Mouse (Mus musculus) lung, embryonic 15.5 days (tissue): ENCODE results near the gene Cgas. TPM values are rescaled to one million over a fixed set of nuclear protein-coding genes. Genes with fewer than 3 reads are reported as not detected.
"Not testable (repeated sequence)": the region's sequence is repeated elsewhere in the genome, so short reads cannot be mapped to it uniquely, and the experiment has no call there.

ENCODE experiments used
- ATAC-seq: fragments of 200-750 bp; cut with Nextera tagmentation; 2 replicates; pipeline ENCODE4 v1.8.0; 2017; ENCODE audit warnings: moderate number of reproducible peaks, borderline replicate concordance; ENCODE audit not compliant: low FRiP score, low TSS enrichment; ENCODE audit errors: extremely low read depth
- H3K27ac ChIP-seq: fragments of 300-500 bp; sonication (generic); 2 replicates; pipeline ENCODE4 v1.5.1; 2015; ENCODE audit warnings: moderate library complexity, mild to moderate bottlenecking, inconsistent platforms
- H3K27me3 ChIP-seq: fragments of 300-500 bp; sonication (generic); 2 replicates; pipeline ENCODE4 v1.6.1; 2015; ENCODE audit warnings: inconsistent platforms
- H3K36me3 ChIP-seq: fragments of 300-500 bp; sonication (generic); 2 replicates; pipeline ENCODE4 v1.6.1; 2015; ENCODE audit warnings: inconsistent platforms
- H3K4me1 ChIP-seq: fragments of 300-500 bp; sonication (generic); 2 replicates; pipeline ENCODE4 v1.6.1; 2015; ENCODE audit warnings: inconsistent platforms
- H3K4me2 ChIP-seq: fragments of 300-500 bp; sonication (generic); 2 replicates; pipeline ENCODE4 v1.6.1; 2015; ENCODE audit warnings: inconsistent platforms, mild to moderate bottlenecking, moderate library complexity
- H3K4me3 ChIP-seq: fragments of 300-500 bp; sonication (generic); 2 replicates; pipeline ENCODE4 v1.5.1; 2015; ENCODE audit warnings: mild to moderate bottlenecking, inconsistent platforms
- H3K9ac ChIP-seq: fragments of 300-500 bp; sonication (generic); 2 replicates; pipeline ENCODE4 v1.6.1; 2015; ENCODE audit warnings: inconsistent platforms
- H3K9me3 ChIP-seq: fragments of 300-500 bp; sonication (generic); 2 replicates; pipeline ENCODE4 v1.6.1; 2016; ENCODE audit warnings: inconsistent platforms
- WGBS: fragments of 180-500 bp; shearing (Covaris S2); methylation state at CpG from one replicate; pipeline ENCODE4 v1.1.7; 2015; 5-methylcytosine and 5-hydroxymethylcytosine counted together
- polyA plus RNA-seq: library from polyadenylated mRNA; unstranded; fragments of >200 nt; fragmentation: Nextera tagmentation; extraction: Ambion mirVana; gene quantifications from 2 replicates; pipeline ENCODE4 v1.2.1, GENCODE M21; 2015

Cgas gene
- polyA plus RNA-seq: 2.6 and 3.0 TPM in 2 replicates

DNA sequence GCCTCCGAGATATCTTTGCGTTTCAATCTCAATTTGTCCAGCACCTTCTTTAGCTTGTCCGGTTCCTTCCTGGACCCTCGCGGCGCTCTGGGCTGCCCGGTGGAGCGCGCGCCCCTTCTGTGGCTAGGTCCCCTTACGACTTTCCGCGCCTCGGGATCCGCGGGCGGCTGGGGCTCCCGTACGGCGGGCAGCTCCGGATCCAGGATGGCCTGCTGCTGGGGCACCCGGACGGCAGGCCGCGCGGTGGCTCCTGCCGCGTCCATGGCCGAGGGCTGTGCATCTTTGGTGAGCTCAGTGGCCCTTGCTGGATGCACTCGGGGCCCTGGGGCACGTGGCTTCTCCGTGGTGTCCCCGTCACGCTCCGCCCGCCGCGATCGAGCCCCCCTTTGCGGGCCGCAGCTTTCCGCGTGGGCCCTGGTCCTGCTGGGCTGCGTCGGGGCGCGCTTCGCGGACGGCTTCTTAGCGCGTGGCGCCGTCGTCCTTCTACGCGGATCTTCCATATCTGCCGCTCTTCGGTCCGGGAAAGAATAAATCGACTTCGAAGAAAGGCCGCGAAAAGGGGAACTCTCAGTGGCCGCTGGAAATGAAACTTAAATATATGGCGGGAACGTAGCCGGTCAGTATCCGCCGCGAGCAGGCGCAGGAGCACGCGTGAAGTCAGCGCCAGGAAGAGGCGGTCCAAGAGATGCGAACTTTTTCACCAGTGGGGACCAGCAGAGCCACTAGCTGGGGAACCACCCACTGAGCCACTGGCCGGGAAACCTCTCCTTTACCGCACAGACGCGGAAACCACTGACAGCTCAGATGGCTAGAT lies at the start of gene Cgas:
Cgas (minus strand) TSS at position 659 of the 814 bp plus-strand sequence.
- peak within 1 kb of the TSS; percentile 47 for H3K9ac ChIP-seq
- H3K4me3 ChIP-seq: peak within 1 kb of the TSS; percentile 47
- H3K36me3 ChIP-seq: no peaks in the 10 kb centered on the region
- no peaks in the 10 kb centered on the region for H3K9me3 ChIP-seq
- H3K4me2 ChIP-seq: peak within 1 kb of the TSS; percentile 92
- 1% methylated on average over 81 of the region's 81 CpGs for WGBS
- ATAC-seq: peak; percentile 63; the same call in 1 of the 2 replicates
- peaks cover 63% of the 10 kb centered on the region for H3K27me3 ChIP-seq
- no peak within 1 kb of the TSS for H3K27ac ChIP-seq
- peaks cover 22% of the 10 kb centered on the region for H3K4me1 ChIP-seq

DNA sequence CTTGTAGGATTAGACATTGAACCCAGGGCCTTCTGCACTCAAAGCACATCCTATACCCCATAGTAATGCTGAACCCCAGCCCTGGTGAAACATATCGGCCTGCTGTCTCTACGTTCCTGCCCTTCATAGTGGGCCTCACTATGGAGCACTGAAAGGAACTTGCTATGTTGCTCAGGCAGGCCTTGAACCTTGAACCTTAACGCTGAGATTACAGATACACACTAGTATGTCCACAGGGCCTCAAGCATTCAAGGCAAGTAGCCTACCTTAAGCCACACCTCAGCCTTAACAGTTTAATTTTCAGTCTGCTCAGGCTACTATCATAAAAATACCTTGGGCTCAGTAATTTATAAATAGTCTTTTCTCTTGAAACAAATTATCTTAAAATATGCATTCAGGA lies 49.2 kb upstream of the Cgas start:
- no peaks in the 10 kb centered on the region for H3K9me3 ChIP-seq

DNA sequence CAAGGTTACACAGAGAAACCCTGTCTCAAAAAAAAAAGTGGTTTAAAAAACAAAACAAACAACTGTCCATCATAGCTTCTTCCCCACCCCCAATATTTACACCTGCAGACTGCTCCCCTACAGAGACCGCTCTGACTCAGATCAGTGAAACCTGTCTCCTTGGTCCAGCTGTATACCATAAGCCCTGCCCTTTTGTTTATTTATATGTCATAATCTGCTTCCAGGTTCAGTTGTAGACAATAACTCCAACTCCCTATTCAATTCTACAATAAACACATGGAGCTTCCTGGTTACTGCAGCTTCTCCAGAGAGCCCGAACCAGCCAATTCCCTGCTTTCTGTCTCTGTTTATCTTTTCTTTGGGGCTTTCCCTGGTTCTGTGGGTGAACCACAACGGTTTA lies 48.1 kb upstream of the Cgas start:
- 50% methylated on average over 3 of the region's 3 CpGs for WGBS
- no peak overlapping the region for H3K9ac ChIP-seq
- no peak for ATAC-seq

More for the DNA sequence above, 49.2 kb upstream of the Cgas start:
- H3K27me3 ChIP-seq: no peaks in the 10 kb centered on the region
- no peak overlapping the region for H3K9ac ChIP-seq
- 0 out of 2 replicates have a peak, but pooled peaks cover 5% of the 10 kb centered on the region for H3K4me1 ChIP-seq
- H3K4me3 ChIP-seq: no peak overlapping the region
- H3K36me3 ChIP-seq: no peaks in the 10 kb centered on the region
- no peak overlapping the region for H3K4me2 ChIP-seq
- H3K27ac ChIP-seq: no peak overlapping the region
- 90% methylated on average over 3 of the region's 3 CpGs for WGBS
- no peak for ATAC-seq

DNA sequence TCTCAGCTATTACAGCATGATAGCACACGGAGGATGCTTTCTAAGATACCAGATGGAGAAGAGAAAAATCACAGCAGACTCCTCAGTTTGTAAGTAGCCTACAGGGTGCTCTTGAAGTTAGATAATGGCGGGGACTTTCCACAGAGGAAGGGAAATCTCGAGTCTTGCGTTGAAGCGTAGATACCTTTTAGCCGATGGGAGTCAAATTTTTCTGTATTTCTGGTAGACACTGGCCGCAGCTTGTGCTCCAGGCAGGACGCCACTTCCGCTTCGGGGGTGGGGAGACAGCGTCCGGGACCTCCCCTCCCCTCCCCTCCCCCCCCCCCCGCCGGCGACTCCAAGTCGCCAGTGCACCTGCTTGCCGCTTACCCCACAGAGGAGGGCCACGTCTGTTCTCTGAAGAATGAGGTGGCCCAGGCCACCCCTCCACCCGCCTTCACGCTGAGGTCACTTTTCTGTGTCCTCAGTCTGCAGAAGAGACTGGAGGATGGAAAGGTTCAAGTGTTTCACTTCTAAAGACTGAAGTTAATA lies 45.9 kb upstream of the Cgas start, which contains the start of gene Eef1a1:
Eef1a1 (minus strand) TSS at position 262 of the 531 bp plus-strand sequence.
- Histone ChIP-seq H3K36me3 (no peaks in the 10 kb centered on the region), H3K27ac (peak within 1 kb of the TSS; percentile 59; the same call in 1 of the 2 replicates), H3K4me2 (peak within 1 kb of the TSS; percentile 70), H3K9me3 (no peaks in the 10 kb centered on the region), H3K4me3 (peak within 1 kb of the TSS; percentile 42), H3K4me1 (0 out of 2 replicates have a peak, but pooled peaks cover 5% of the 10 kb centered on the region), H3K27me3 (no peaks in the 10 kb centered on the region), H3K9ac (peak within 1 kb of the TSS; percentile 49)
- ATAC-seq: peak; percentile 69
- 2% methylated on average over 18 of the region's 20 CpGs for WGBS

More for the DNA sequence above, 48.1 kb upstream of the Cgas start:
- no peaks in the 10 kb centered on the region for H3K9me3 ChIP-seq
- no peak overlapping the region for H3K27ac ChIP-seq
- H3K36me3 ChIP-seq: no peaks in the 10 kb centered on the region
- no peak overlapping the region for H3K4me2 ChIP-seq
- H3K27me3 ChIP-seq: no peaks in the 10 kb centered on the region
- H3K4me1 ChIP-seq: 0 out of 2 replicates have a peak, but pooled peaks cover 5% of the 10 kb centered on the region
- no peak overlapping the region for H3K4me3 ChIP-seq

DNA sequence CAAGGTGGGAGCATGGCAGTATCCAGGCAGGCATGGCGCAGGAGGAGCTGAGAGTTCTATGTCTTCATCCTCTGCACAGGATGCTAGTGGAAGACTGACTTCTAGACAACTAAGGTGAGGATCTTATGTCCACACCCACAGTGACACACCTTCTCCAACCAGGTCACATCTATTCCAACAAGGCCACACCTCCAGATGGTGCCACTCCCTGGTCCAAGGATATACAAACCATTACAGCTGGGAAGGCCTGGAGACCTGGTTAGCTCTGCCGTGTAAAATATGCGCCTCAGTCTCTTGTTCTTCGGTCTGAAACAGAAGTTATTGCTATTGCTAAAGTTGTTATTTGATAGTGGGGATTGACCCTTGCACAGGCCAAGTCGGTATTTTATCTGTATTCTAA lies 45.0 kb upstream of the Cgas start:
- H3K4me3 ChIP-seq, H3K36me3 ChIP-seq, H3K4me1 ChIP-seq, H3K9me3 ChIP-seq, ATAC-seq, H3K27ac ChIP-seq, H3K27me3 ChIP-seq, H3K9ac ChIP-seq, H3K4me2 ChIP-seq: not testable (repeated sequence)
- WGBS: 92% methylated on average over 5 of the region's 5 CpGs

DNA sequence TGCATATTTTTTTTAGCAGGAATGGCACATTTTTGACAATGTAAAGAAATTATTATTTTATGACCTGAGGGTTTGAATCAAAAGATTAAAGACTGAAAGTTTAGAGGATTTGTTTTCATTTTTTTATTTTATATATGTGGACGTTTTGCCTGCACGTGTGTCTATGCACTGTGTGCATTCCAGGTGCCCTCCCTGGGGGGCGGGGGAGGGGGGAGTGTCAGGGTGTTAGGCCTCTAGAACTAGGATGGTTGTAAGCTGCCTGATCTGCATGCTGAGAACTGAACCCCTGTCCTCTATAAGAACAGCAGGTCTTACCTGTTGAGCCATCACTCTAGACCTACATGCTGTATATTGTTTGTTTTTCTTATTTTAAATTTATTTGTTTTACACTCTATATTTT lies 41.6 kb upstream of the Cgas start:
- no peak overlapping the region for H3K27ac ChIP-seq
- H3K9me3 ChIP-seq: no peaks in the 10 kb centered on the region
- H3K36me3 ChIP-seq: peaks cover 4% of the 10 kb centered on the region
- no peak overlapping the region for H3K4me3 ChIP-seq
- H3K4me1 ChIP-seq: peaks cover 11% of the 10 kb centered on the region; the same call in 1 of the 2 replicates
- 62% methylated on average over 3 of the region's 3 CpGs for WGBS
- H3K27me3 ChIP-seq: no peaks in the 10 kb centered on the region
- no peak for ATAC-seq
- no peak overlapping the region for H3K9ac ChIP-seq
- H3K4me2 ChIP-seq: no peak overlapping the region

DNA sequence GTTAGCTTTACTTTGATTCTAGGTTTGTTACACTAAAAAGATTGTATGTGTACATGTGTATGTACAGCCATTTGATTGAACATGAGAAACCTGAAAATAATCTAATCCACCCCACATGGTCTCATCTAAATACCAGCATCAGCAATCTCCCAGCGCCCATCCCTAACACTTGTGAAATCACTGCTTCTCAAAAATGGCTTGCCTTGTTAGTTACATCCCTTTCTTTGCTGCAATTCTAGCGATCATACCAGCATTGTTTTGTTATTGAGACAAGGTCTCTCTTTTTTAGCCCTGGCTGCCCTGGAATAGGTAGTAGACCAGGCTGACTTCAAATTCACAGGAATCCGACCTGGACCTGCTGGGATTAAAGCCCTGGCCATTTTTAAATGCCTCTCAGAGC lies 39.3 kb upstream of the Cgas start:
- ATAC-seq: no peak

DNA sequence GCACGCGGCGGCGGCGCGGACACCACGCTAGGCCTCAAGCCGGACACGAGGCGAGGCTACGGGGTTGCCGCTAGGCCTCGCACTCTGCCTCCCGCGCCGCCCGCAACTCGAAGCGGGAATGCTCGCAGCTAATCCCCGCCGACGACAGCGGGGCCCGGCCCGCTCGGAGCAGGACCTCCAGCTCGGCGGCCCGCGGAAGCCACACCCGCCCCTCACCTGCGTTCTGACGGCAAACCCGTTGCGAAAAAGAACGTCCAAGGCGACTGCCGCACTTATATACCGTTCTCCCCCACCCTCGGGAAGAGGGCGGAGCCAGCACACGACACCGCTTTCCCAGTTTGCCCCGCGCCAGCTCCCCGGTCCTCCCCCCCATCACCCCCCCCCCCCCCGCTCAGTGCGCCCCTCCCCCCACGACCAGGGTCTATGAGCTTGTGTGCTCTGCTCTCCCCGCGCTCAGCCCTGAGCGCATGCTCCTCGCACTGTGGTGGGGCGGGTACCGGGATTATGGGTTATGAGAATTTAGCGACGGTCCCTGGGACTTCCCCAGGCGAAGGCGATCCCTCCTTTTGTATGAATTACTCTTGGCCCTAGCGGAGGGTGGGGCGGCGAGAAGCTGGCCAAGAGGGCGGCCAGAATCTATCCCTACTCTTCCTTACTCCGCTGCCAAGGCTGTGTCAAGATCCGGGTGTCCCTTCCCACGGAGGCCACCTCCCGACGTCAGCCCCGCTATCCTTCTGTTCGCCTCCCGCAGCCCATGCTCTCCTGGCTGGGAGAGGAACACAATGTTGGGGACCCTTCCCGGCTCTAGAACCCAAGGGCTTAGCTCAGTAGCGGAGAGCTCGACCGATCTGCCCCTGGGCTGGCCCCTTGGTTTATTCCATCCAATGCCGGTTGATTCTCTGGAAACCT lies 38.6 kb upstream of the Cgas start:
- peak overlapping the region; percentile 72 for H3K4me2 ChIP-seq
- under 1% methylated on average over 71 of the region's 77 CpGs for WGBS
- H3K4me3 ChIP-seq: peak overlapping the region; percentile 99
- no peaks in the 10 kb centered on the region for H3K9me3 ChIP-seq
- H3K36me3 ChIP-seq: peaks cover 25% of the 10 kb centered on the region
- H3K4me1 ChIP-seq: peaks cover 16% of the 10 kb centered on the region
- ATAC-seq: peak; percentile 99
- peak overlapping the region; percentile 98 for H3K27ac ChIP-seq
- H3K27me3 ChIP-seq: no peaks in the 10 kb centered on the region
- peak overlapping the region; percentile 100 for H3K9ac ChIP-seq

More for the DNA sequence above, 39.3 kb upstream of the Cgas start:
- Histone ChIP-seq H3K36me3 (peaks cover 22% of the 10 kb centered on the region), H3K27me3 (no peaks in the 10 kb centered on the region), H3K27ac (peak overlapping the region; percentile 97), H3K4me3 (peak overlapping the region; percentile 53), H3K4me1 (peaks cover 16% of the 10 kb centered on the region), H3K4me2 (peak overlapping the region; percentile 72), H3K9ac (peak overlapping the region; percentile 74), H3K9me3 (no peaks in the 10 kb centered on the region)
- WGBS: 15% methylated on average over 3 of the region's 3 CpGs

DNA sequence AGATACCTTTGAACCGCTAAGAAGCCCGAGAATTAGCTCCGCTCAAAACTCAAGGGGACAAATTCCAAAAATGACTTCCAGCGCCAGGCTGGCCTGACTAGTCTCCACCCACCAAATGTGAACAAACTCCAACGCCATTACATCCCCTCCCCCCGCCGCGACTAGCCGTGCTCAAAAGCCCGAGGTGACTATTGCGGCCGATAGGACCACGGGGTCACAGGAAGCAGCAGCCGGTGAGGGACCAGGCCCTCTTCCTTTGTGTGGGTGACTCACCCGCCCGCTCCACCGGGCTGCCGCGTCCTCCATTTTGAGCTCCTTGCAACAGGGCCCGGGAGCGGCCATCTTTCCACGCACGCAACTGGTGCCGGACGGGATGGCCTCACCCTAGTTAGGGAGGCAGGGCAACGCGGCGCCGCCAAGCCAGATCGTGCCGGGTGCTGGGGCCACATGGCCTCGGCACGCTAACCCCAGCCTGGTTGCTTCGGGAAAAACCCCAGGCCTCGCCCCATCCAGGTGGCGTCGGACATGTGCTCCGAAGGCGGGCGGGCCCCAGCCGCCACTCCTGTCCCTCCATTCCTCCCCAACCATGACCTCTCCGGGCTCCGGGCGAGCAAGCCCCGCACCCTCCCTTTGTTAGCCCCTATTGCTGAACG lies 37.8 kb upstream of the Cgas start:
- no peaks in the 10 kb centered on the region for H3K27me3 ChIP-seq
- H3K4me3 ChIP-seq: peak overlapping the region; percentile 99
- ATAC-seq: peak; percentile 3; the same call in 1 of the 2 replicates
- H3K9ac ChIP-seq: peak overlapping the region; percentile 100
- H3K27ac ChIP-seq: peak overlapping the region; percentile 98
- H3K9me3 ChIP-seq: no peaks in the 10 kb centered on the region
- 0% methylated on average over 46 of the region's 46 CpGs for WGBS
- H3K36me3 ChIP-seq: peaks cover 30% of the 10 kb centered on the region
- H3K4me1 ChIP-seq: peaks cover 16% of the 10 kb centered on the region
- H3K4me2 ChIP-seq: peak overlapping the region; percentile 64

DNA sequence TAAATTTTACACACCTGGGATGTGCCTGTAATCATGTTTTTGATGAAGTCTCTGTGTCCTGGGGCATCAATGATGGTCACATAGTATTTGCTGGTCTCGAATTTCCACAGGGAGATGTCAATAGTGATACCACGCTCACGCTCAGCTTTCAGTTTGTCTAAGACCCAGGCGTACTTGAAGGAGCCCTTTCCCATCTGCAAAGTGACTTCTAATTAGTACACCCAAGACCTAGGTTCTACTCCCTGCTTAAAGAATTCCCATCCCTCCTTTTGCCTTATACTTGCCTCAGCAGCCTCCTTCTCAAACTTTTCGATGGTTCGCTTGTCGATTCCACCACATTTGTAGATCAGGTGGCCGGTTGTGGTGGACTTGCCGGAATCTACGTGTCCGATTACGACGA lies 37.2 kb upstream of the Cgas start:
- peaks cover 30% of the 10 kb centered on the region for H3K36me3 ChIP-seq
- H3K4me2 ChIP-seq: peak overlapping the region; percentile 64
- peaks cover 16% of the 10 kb centered on the region for H3K4me1 ChIP-seq
- ATAC-seq, H3K9me3 ChIP-seq, H3K27me3 ChIP-seq: not testable (repeated sequence)
- H3K27ac ChIP-seq: peak overlapping the region; percentile 98
- WGBS: under 1% methylated on average over 13 of the region's 13 CpGs
- H3K4me3 ChIP-seq: peak overlapping the region; percentile 99
- peak overlapping the region; percentile 100 for H3K9ac ChIP-seq

DNA sequence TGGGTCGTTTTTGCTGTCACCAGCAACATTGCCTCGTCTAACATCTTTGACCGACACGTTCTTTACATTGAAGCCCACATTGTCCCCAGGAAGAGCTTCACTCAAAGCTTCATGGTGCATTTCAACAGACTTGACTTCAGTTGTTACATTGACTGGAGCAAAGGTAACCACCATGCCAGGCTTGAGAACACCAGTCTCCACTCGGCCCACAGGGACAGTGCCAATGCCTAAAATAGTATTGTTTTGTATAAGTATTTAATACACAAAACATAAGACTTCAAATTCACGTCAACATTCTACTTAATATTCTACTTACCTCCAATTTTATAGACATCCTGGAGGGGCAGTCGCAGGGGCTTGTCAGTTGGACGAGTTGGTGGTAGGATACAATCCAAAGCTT lies 36.3 kb upstream of the Cgas start:
- not testable (repeated sequence) for H3K27ac ChIP-seq, H3K27me3 ChIP-seq, ATAC-seq, H3K9me3 ChIP-seq
- H3K4me2 ChIP-seq: peak overlapping the region; percentile 64
- H3K9ac ChIP-seq: 0 out of 2 replicates have a peak overlapping the region, but pooled peaks have one; percentile 5
- H3K36me3 ChIP-seq: peaks cover 30% of the 10 kb centered on the region
- 24% methylated on average over 8 of the region's 8 CpGs for WGBS
- H3K4me1 ChIP-seq: peaks cover 16% of the 10 kb centered on the region
- peak overlapping the region; percentile 99 for H3K4me3 ChIP-seq
